Mouse (Mus musculus) forebrain, embryonic 16.5 days (tissue): ENCODE measurements around the gene Sorl1. TPM values are rescaled to one million over a fixed set of nuclear protein-coding genes. Genes with fewer than 3 reads are reported as not detected.

ENCODE experiments used
- ATAC-seq: fragments of 200-750 bp; cut with Nextera tagmentation; 2 replicates; pipeline ENCODE4 v1.8.0; 2017; ENCODE audit warnings: mild to moderate bottlenecking, moderate library complexity
- H3K27ac ChIP-seq: fragments of 300-500 bp; sonication (generic); 2 replicates; pipeline ENCODE4 v1.5.1; 2014; ENCODE audit warnings: low read length, control low read depth
- H3K27me3 ChIP-seq: fragments of 300-500 bp; sonication (generic); replicated peaks from 2 replicates; pipeline ENCODE4 v1.6.1; 2014; ENCODE audit warnings: low read length; ENCODE audit not compliant: control insufficient read depth, insufficient read depth
- H3K36me3 ChIP-seq: fragments of 300-500 bp; sonication (generic); 2 replicates; pipeline ENCODE4 v1.6.1; 2014; ENCODE audit not compliant: control insufficient read depth, insufficient read depth
- H3K4me1 ChIP-seq: fragments of 300-500 bp; sonication (generic); replicated peaks from 2 replicates; pipeline ENCODE4 v1.6.1; 2014; ENCODE audit warnings: low read length; ENCODE audit not compliant: control insufficient read depth, insufficient read depth
- H3K4me2 ChIP-seq: fragments of 300-500 bp; sonication (generic); 2 replicates; pipeline ENCODE4 v1.6.1; 2014; ENCODE audit warnings: mild to moderate bottlenecking, low read length, control low read depth
- H3K4me3 ChIP-seq: fragments of 300-500 bp; sonication (generic); replicated peaks from 2 replicates; pipeline ENCODE4 v1.5.1; 2014; ENCODE audit warnings: mild to moderate bottlenecking, low read length, control low read depth
- H3K9ac ChIP-seq: fragments of 300-500 bp; sonication (generic); replicated peaks from 2 replicates; pipeline ENCODE4 v1.6.1; 2014; ENCODE audit warnings: low read depth, low read length, control low read depth
- H3K9me3 ChIP-seq: fragments of 300-500 bp; sonication (generic); 2 replicates; pipeline ENCODE4 v1.6.1; 2016; ENCODE audit warnings: low read length; ENCODE audit not compliant: control insufficient read depth
- WGBS: fragments of 180-500 bp; shearing (Covaris S2); extraction: QIAGEN DNeasy Blood & Tissue Kit; methylation state at CpG from one replicate; pipeline ENCODE4 v1.1.7; 2014; 5-methylcytosine and 5-hydroxymethylcytosine counted together
- polyA plus RNA-seq: library from polyadenylated mRNA; unstranded; fragments of >200 nt; fragmentation: Nextera tagmentation; extraction: Ambion mirVana; gene quantifications from 2 replicates; pipeline ENCODE4 v1.2.1, GENCODE M21; 2015

The Sorl1 gene
- polyA plus RNA-seq, 1 experiment from 2014 or later = 14.6 TPM

- Histone ChIP-seq H3K9me3 (no peaks in the 10 kb centered on the region), H3K27ac (no peak overlapping the region; the same call in 1 of the 2 replicates), H3K27me3 (no peaks in the 10 kb centered on the region), H3K4me3 (no peak overlapping the region), H3K36me3 (peaks cover 5% of the 10 kb centered on the region), H3K4me2 (no peak overlapping the region), H3K4me1 (peaks cover 9% of the 10 kb centered on the region; the same call in 1 of the 2 replicates), H3K9ac (no peak overlapping the region)
- ATAC-seq = peak; percentile 43; the same call in 1 of the 2 replicates
- 48% methylated on average over 18 of the region's 18 CpGs for WGBS
Measured at GRCm38 (mm10) chr9:42039000-42039992, 84.8 kb downstream of the Sorl1 start.

DNA sequence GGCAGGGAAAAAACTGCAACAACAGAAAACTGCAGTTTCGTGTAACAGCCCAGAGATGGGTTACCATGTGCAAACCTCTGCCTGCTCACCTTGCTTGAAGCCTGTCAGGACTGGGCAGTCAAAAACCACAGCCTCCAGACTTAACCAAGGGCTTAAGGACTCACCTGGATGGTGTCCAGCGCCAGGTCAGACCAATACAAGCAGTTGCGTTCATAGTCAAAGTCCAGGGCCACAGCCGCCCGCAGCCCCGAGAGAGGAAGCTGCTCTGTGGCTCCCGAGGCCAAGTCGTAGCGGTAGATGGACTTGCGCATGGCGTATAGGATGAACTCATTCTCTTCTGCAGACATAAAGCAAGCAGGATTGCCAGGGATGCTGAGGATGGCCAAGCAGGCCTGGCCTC, 87.2 kb downstream of the Sorl1 start:
- WGBS = 93% methylated on average over 11 of the region's 11 CpGs
- H3K4me1 ChIP-seq = peaks cover 9% of the 10 kb centered on the region; the same call in 1 of the 2 replicates
- no peak overlapping the region for H3K4me3 ChIP-seq
- H3K27ac ChIP-seq = no peak overlapping the region
- H3K9me3 ChIP-seq = no peaks in the 10 kb centered on the region
- H3K4me2 ChIP-seq = no peak overlapping the region
- no peak for ATAC-seq
- H3K9ac ChIP-seq = no peak overlapping the region
- H3K36me3 ChIP-seq = no peaks in the 10 kb centered on the region
- no peaks in the 10 kb centered on the region for H3K27me3 ChIP-seq

DNA sequence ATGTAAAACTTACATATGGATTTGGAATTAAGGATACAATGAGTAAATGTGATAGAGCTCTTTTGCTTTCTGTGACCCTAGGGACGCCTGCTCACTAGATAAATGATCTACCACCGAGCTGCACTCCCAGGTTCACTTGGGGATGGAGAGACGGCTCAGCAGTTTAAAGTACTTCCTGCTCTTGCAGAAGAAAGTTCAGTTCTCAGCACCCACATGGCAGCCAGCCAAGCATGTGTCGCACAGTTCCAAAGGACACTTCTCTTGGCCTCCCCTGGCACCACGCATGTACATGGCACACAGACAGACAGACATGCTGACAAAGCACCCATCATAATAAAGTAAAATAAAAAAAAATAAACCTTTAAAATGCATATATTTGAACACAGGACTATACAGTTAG, 88.1 kb downstream of the Sorl1 start:
- ATAC-seq = no peak

GRCm38 (mm10) chr9:42035213-42035765, 88.8 kb downstream of the Sorl1 start:
- H3K36me3 ChIP-seq = peaks cover 4% of the 10 kb centered on the region; the same call in 1 of the 2 replicates
- ATAC-seq = no peak
- no peak overlapping the region for H3K4me3 ChIP-seq
- H3K27me3 ChIP-seq = no peaks in the 10 kb centered on the region
- no peak overlapping the region for H3K9ac ChIP-seq
- 76% methylated on average over 12 of the region's 12 CpGs for WGBS
- H3K4me1 ChIP-seq = peaks cover 9% of the 10 kb centered on the region
- H3K4me2 ChIP-seq = no peak overlapping the region
- no peak overlapping the region for H3K27ac ChIP-seq
- no peaks in the 10 kb centered on the region for H3K9me3 ChIP-seq

More for the DNA sequence above, 88.1 kb downstream of the Sorl1 start:
- H3K27ac ChIP-seq = no peak overlapping the region
- 62% methylated on average over 5 of the region's 5 CpGs for WGBS
- no peak overlapping the region for H3K4me3 ChIP-seq
- no peak overlapping the region for H3K4me2 ChIP-seq
- no peak overlapping the region for H3K9ac ChIP-seq
- peaks cover 4% of the 10 kb centered on the region; the same call in 1 of the 2 replicates for H3K36me3 ChIP-seq
- peaks cover 9% of the 10 kb centered on the region; the same call in 1 of the 2 replicates for H3K4me1 ChIP-seq
- H3K27me3 ChIP-seq = no peaks in the 10 kb centered on the region
- no peaks in the 10 kb centered on the region for H3K9me3 ChIP-seq

GRCm38 (mm10) chr9:42034116-42034520, 90.0 kb downstream of the Sorl1 start:
- H3K9ac ChIP-seq = no peak overlapping the region
- 63% methylated on average over 9 of the region's 9 CpGs for WGBS
- no peaks in the 10 kb centered on the region for H3K27me3 ChIP-seq
- H3K4me3 ChIP-seq = no peak overlapping the region
- H3K9me3 ChIP-seq = no peaks in the 10 kb centered on the region
- no peak overlapping the region for H3K4me2 ChIP-seq
- no peak for ATAC-seq
- peaks cover 4% of the 10 kb centered on the region; the same call in 1 of the 2 replicates for H3K36me3 ChIP-seq
- peaks cover 2% of the 10 kb centered on the region for H3K4me1 ChIP-seq
- H3K27ac ChIP-seq = no peak overlapping the region

- Histone ChIP-seq H3K4me2 (no peak overlapping the region), H3K4me1 (peaks cover 2% of the 10 kb centered on the region), H3K9me3 (no peaks in the 10 kb centered on the region), H3K4me3 (no peak overlapping the region), H3K36me3 (peaks cover 4% of the 10 kb centered on the region; the same call in 1 of the 2 replicates), H3K27me3 (no peaks in the 10 kb centered on the region), H3K9ac (no peak overlapping the region), H3K27ac (no peak overlapping the region)
- WGBS = 45% methylated on average over 19 of the region's 19 CpGs
- no peak for ATAC-seq
Measured at GRCm38 (mm10) chr9:42033291-42034115, 90.6 kb downstream of the Sorl1 start.

DNA sequence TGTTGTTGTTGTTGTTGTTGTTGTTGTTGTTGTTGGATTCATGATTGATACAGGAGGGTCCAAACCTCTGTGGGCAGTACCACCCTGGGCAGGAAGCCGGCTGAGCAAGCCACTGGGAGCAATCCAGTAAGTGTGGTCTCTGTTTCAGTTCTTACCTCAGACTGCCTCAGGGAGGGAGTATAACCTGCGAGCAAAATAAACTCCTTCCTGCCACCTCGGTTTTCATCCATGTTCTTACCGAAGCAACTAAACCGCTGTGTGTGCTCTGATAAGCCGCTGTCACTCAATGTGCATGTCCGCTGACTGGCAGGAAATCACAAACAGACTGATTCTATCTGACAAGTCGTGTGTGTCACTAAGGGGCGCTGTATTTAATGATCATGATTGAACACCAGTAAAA, 91.7 kb downstream of the Sorl1 start:
- H3K36me3 ChIP-seq = peaks cover 4% of the 10 kb centered on the region; the same call in 1 of the 2 replicates
- no peaks in the 10 kb centered on the region for H3K27me3 ChIP-seq
- no peak overlapping the region for H3K4me2 ChIP-seq
- H3K9me3 ChIP-seq = no peaks in the 10 kb centered on the region
- H3K27ac ChIP-seq = no peak overlapping the region
- no peak overlapping the region for H3K4me3 ChIP-seq
- no peak overlapping the region for H3K9ac ChIP-seq
- WGBS = 61% methylated on average over 9 of the region's 9 CpGs
- H3K4me1 ChIP-seq = peaks cover 2% of the 10 kb centered on the region
- ATAC-seq = no peak

- H3K4me2 ChIP-seq = no peak overlapping the region
- H3K4me1 ChIP-seq = no peaks in the 10 kb centered on the region; the same call in 1 of the 2 replicates
- no peak for ATAC-seq
- H3K4me3 ChIP-seq = no peak overlapping the region
- WGBS = 82% methylated on average over 4 of the region's 4 CpGs
- H3K27me3 ChIP-seq = no peaks in the 10 kb centered on the region
- peaks cover 4% of the 10 kb centered on the region for H3K36me3 ChIP-seq
- no peak overlapping the region for H3K9ac ChIP-seq
- no peaks in the 10 kb centered on the region for H3K9me3 ChIP-seq
- H3K27ac ChIP-seq = no peak overlapping the region
Measured at GRCm38 (mm10) chr9:42028807-42029206, 95.3 kb downstream of the Sorl1 start.
